Mouse (Mus musculus) heart, postnatal 0 days (tissue): ENCODE data around the gene Olfr1221. TPM values are rescaled to one million over a fixed set of nuclear protein-coding genes. Genes with fewer than 3 reads are reported as not detected.
"Not testable (repeated sequence)": the region's sequence is repeated elsewhere in the genome, so short reads cannot be mapped to it uniquely, and the experiment has no call there.

Experiments
- ATAC-seq: fragments of 200-750 bp; cut with Nextera tagmentation; 2 replicates; pipeline ENCODE4 v1.8.0; 2017; ENCODE audit warnings: low read depth, moderate number of reproducible peaks, moderate library complexity; ENCODE audit not compliant: insufficient read depth
- DNase-seq: peaks from one replicate; pipeline ENCODE4 v3.0.0-alpha.2; 2016; ENCODE audit warnings: low spot score
- H3K27ac ChIP-seq: fragments of 300-500 bp; sonication (generic); 2 replicates; pipeline ENCODE4 v1.5.1; 2014; ENCODE audit warnings: low read depth, mild to moderate bottlenecking
- H3K27me3 ChIP-seq: fragments of 300-500 bp; sonication (generic); 2 replicates; pipeline ENCODE4 v1.6.1; 2014; ENCODE audit warnings: low read length, mixed read lengths; ENCODE audit not compliant: control insufficient read depth, insufficient read depth
- H3K36me3 ChIP-seq: fragments of 300-500 bp; sonication (generic); replicated peaks from 2 replicates; pipeline ENCODE4 v1.6.1; 2014; ENCODE audit warnings: low read length, mixed read lengths; ENCODE audit not compliant: control insufficient read depth, insufficient read depth
- H3K4me1 ChIP-seq: fragments of 300-500 bp; sonication (generic); 2 replicates; pipeline ENCODE4 v1.6.1; 2014; ENCODE audit warnings: antibody characterized with exemption; ENCODE audit not compliant: control insufficient read depth, insufficient read depth
- H3K4me2 ChIP-seq: fragments of 300-500 bp; sonication (generic); 2 replicates; pipeline ENCODE4 v1.6.1; 2014; ENCODE audit warnings: low read depth, mild to moderate bottlenecking, low read length, moderate library complexity
- H3K4me3 ChIP-seq: fragments of 300-500 bp; sonication (generic); 2 replicates; pipeline ENCODE4 v1.5.1; 2014; ENCODE audit warnings: low read depth, low read length
- H3K9ac ChIP-seq: fragments of 300-500 bp; sonication (generic); replicated peaks from 2 replicates; pipeline ENCODE4 v1.6.1; 2014; ENCODE audit warnings: low read depth, low read length, mixed read lengths
- H3K9me3 ChIP-seq: fragments of 300-500 bp; sonication (generic); replicated peaks from 2 replicates; pipeline ENCODE4 v1.6.1; 2016; ENCODE audit warnings: low read length; ENCODE audit not compliant: control insufficient read depth
- CTCF ChIP-seq: IDR thresholded peaks from 2 replicates; pipeline ENCODE4 v1.5.1; 2016; ENCODE audit warnings: antibody characterized with exemption, control low read depth, low read depth
- EP300 ChIP-seq: IDR thresholded peaks from 2 replicates; pipeline ENCODE4 v1.6.1; 2016; ENCODE audit warnings: antibody characterized with exemption, low read depth
- WGBS: fragments of 180-500 bp; shearing (Covaris S2); extraction: QIAGEN DNeasy Blood & Tissue Kit; methylation state at CpG from one replicate; pipeline ENCODE4 v1.1.7; 2014; 5-methylcytosine and 5-hydroxymethylcytosine counted together
- polyA plus RNA-seq: library from polyadenylated mRNA; unstranded; fragments of >200 nt; fragmentation: Nextera tagmentation; extraction: Ambion mirVana; gene quantifications from 2 replicates; pipeline ENCODE4 v1.2.1, GENCODE M21; 2015
- total RNA-seq: library from RNA; depleted of rRNA; stranded (reverse); fragments of >200 nt; gene quantifications from 2 replicates; pipeline ENCODE4 v1.2.3, GENCODE M21; 2014; ENCODE audit warnings: low replicate concordance; rRNA removed

Olfr1221 gene
- total RNA-seq = not detected in 2 replicates
- polyA plus RNA-seq = not detected in 2 replicates

DNA sequence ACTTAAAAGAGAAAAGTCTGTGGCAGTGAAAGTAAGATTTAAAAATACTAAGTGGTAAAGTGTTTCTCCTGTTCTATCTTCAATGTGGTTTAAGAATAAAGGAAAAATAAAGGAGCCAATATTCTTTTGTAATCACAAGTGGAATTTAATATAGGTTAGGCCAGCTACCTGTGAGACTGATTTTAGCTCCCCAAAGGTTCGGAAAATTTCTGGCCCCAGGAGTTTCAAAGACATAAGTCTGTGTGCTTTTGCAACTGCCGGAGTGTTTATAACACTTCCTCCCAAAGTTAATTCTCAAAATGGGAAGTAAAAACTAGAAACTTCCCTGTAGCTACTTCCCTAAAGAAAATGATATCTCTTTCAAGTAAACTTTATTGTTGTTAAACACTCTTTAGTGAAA is at the start of gene Olfr1221:
Olfr1221 (minus strand) TSS at position 101 of the 400 bp plus-strand sequence.
- no peaks in the 10 kb centered on the region for H3K9me3 ChIP-seq
- TF ChIP-seq EP300 (no peak), CTCF (no peak)
- WGBS = 71% methylated on average over 2 of the region's 2 CpGs
- ATAC-seq = no peak
- DNase-seq = no peak
- H3K9ac ChIP-seq = no peak within 1 kb of the TSS
- no peaks in the 10 kb centered on the region for H3K4me1 ChIP-seq
- no peaks in the 10 kb centered on the region for H3K27me3 ChIP-seq
- H3K4me2 ChIP-seq = no peak within 1 kb of the TSS
- no peak within 1 kb of the TSS for H3K27ac ChIP-seq
- H3K36me3 ChIP-seq = no peaks in the 10 kb centered on the region
- no peak within 1 kb of the TSS for H3K4me3 ChIP-seq

- H3K4me2 ChIP-seq, H3K9me3 ChIP-seq, ATAC-seq, H3K36me3 ChIP-seq, DNase-seq, H3K9ac ChIP-seq, H3K27me3 ChIP-seq, H3K27ac ChIP-seq, H3K4me1 ChIP-seq, H3K4me3 ChIP-seq: not testable (repeated sequence)
- WGBS = 71% methylated on average over 4 of the region's 4 CpGs
These were observed 47.6 kb upstream of the Olfr1221 start for GRCm38 (mm10) chr2:89164711-89165110.

- H3K4me2 ChIP-seq, H3K9ac ChIP-seq, H3K36me3 ChIP-seq, H3K9me3 ChIP-seq, ATAC-seq, H3K27me3 ChIP-seq, DNase-seq, H3K27ac ChIP-seq, H3K4me3 ChIP-seq, H3K4me1 ChIP-seq: not testable (repeated sequence)
- WGBS = 81% methylated on average over 8 of the region's 8 CpGs
These were observed 46.9 kb upstream of the Olfr1221 start, which contains the start of gene Olfr1224-ps1 for GRCm38 (mm10) chr2:89163991-89164390. Olfr1224-ps1 (minus strand) TSS chr2:89164091.

DNA sequence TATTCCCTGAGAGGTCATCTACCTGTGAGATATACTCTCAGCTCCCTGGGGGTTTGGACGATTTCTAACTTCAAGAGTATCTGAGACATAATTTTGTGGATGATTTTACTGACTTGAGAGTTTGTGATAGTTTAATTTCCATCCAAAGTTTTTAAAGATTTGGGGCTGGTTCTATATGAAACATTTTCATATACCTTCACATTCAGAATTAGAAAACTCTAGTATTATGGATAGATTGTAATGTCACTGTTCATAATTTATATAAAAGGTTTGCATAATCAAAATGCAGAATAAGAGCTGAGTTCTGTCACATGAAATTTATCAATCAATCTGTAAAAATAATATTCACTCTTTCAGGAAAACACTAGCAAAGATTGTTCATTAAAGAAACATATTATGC is 34.4 kb upstream of the Olfr1221 start, which contains the start of gene Olfr1223:
Olfr1223 (minus strand) TSS at position 101 of the 400 bp plus-strand sequence.
- Histone ChIP-seq H3K4me2 (no peak within 1 kb of the TSS), H3K4me1 (no peaks in the 10 kb centered on the region), H3K9me3 (0 out of 2 replicates have a peak, but pooled peaks cover 5% of the 10 kb centered on the region), H3K27ac (no peak within 1 kb of the TSS), H3K36me3 (no peaks in the 10 kb centered on the region), H3K27me3 (no peaks in the 10 kb centered on the region), H3K4me3 (no peak within 1 kb of the TSS), H3K9ac (no peak within 1 kb of the TSS)
- ATAC-seq (no peak), DNase-seq (no peak)
- TF ChIP-seq CTCF = no peak
- TF ChIP-seq EP300 = no peak
- WGBS = 40% methylated on average over 1 of the region's 1 CpGs

GRCm38 (mm10) chr2:89132954-89133353 is 15.9 kb upstream of the Olfr1221 start, which contains the start of gene Olfr1222:
Olfr1222 (minus strand) TSS chr2:89133054.
- Histone ChIP-seq H3K27ac (no peak within 1 kb of the TSS), H3K4me3 (no peak within 1 kb of the TSS), H3K4me2 (no peak within 1 kb of the TSS), H3K4me1 (no peaks in the 10 kb centered on the region), H3K9ac (no peak within 1 kb of the TSS), H3K36me3 (no peaks in the 10 kb centered on the region), H3K9me3 (no peaks in the 10 kb centered on the region), H3K27me3 (no peaks in the 10 kb centered on the region)
- WGBS = 19% methylated on average over 3 of the region's 3 CpGs
- DNase-seq (no peak), ATAC-seq (no peak)
- no peak for TF ChIP-seq CTCF
- no peak for TF ChIP-seq EP300

DNA sequence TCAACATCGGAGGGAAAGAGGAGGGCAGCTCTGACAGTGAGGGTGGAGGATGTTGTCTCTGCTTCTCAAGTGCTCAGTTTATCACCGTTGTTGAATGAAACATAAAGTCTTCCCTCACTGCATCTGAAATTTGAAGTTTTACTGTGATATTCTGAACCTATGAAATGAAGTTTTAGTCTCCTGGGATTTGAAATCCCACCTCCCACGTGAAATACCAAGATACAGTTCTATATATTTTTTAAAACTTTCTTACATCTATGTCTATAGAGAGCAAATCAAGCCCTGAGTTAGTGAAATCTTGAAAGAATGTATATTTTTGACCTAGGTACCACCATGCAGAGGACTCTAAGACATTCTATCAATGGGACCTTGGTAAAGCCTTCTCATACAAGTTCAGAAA is 10.3 kb downstream of the Olfr1221 start, which contains the start of gene Olfr1220:
Olfr1220 (minus strand) TSS at position 101 of the 400 bp plus-strand sequence.
- DNase-seq = no peak
- Histone ChIP-seq H3K9me3 (no peaks in the 10 kb centered on the region), H3K4me2 (no peak within 1 kb of the TSS), H3K36me3 (no peaks in the 10 kb centered on the region), H3K4me3 (no peak within 1 kb of the TSS), H3K27ac (no peak within 1 kb of the TSS), H3K27me3 (no peaks in the 10 kb centered on the region), H3K4me1 (no peaks in the 10 kb centered on the region), H3K9ac (no peak within 1 kb of the TSS)
- WGBS = 62% methylated on average over 3 of the region's 3 CpGs
- ATAC-seq = no peak
- TF ChIP-seq EP300 = no peak
- TF ChIP-seq CTCF = no peak
